Mouse (Mus musculus) limb, embryonic 10.5 days (tissue): ENCODE measurements around the gene 9330159F19Rik. TPM values are rescaled to one million over a fixed set of nuclear protein-coding genes. Genes with fewer than 3 reads are reported as not detected.

Source experiments
- DNase-seq: peaks from one replicate; pipeline ENCODE4 v3.0.0-alpha.2; 2017; ENCODE audit warnings: low spot score
- H3K27ac ChIP-seq: fragments of 300-500 bp; sonication (generic); 2 replicates; pipeline ENCODE4 v1.5.1; 2016; ENCODE audit warnings: mild to moderate bottlenecking
- H3K27me3 ChIP-seq: fragments of 300-500 bp; sonication (generic); 2 replicates; pipeline ENCODE4 v1.6.1; 2016; ENCODE audit warnings: low read depth, mild to moderate bottlenecking; ENCODE audit not compliant: poor library complexity, severe bottlenecking
- H3K36me3 ChIP-seq: fragments of 300-500 bp; sonication (generic); 2 replicates; pipeline ENCODE4 v1.6.1; 2016; ENCODE audit warnings: mild to moderate bottlenecking, moderate library complexity
- H3K4me1 ChIP-seq: fragments of 300-500 bp; sonication (generic); 2 replicates; pipeline ENCODE4 v1.6.1; 2016
- H3K4me3 ChIP-seq: fragments of 300-500 bp; sonication (generic); 2 replicates; pipeline ENCODE4 v1.5.1; 2016; ENCODE audit warnings: mild to moderate bottlenecking, moderate library complexity
- H3K9me3 ChIP-seq: fragments of 300-500 bp; sonication (generic); replicated peaks from 2 replicates; pipeline ENCODE4 v1.6.1; 2016; ENCODE audit warnings: mild to moderate bottlenecking
- WGBS: fragments of 180-500 bp; shearing (Covaris S2); methylation state at CpG from one replicate; pipeline ENCODE4 v1.1.7; 2016; 5-methylcytosine and 5-hydroxymethylcytosine counted together
- polyA plus RNA-seq: library from polyadenylated mRNA; unstranded; fragments of >200 nt; fragmentation: Nextera tagmentation; extraction: Ambion mirVana; gene quantifications from 2 replicates; pipeline ENCODE4 v1.2.1, GENCODE M21; 2016

9330159F19Rik gene
- polyA plus RNA-seq, result 0.06 and 0.24 TPM in 2 replicates

GRCm38 (mm10) chr10:29211453-29211852 lies at the start of gene 9330159F19Rik:
Gene 9330159F19Rik, plus strand, starts transcription at chr10:29211606.
- H3K4me3 ChIP-seq, result no peak within 1 kb of the TSS
- no peaks in the 10 kb centered on the region for H3K27me3 ChIP-seq
- no peaks in the 10 kb centered on the region for H3K36me3 ChIP-seq
- no peaks in the 10 kb centered on the region for H3K9me3 ChIP-seq
- H3K27ac ChIP-seq, result no peak within 1 kb of the TSS
- peaks cover 6% of the 10 kb centered on the region; the same call in 1 of the 2 replicates for H3K4me1 ChIP-seq
- peak; percentile 56 for DNase-seq
- 12% methylated on average over 4 of the region's 4 CpGs for WGBS

GRCm38 (mm10) chr10:29161664-29162063 lies 49.7 kb upstream of the 9330159F19Rik start:
- WGBS, result 94% methylated on average over 2 of the region's 2 CpGs
- H3K36me3 ChIP-seq, result no peaks in the 10 kb centered on the region
- H3K27ac ChIP-seq, result no peak overlapping the region
- DNase-seq, result no peak
- no peak overlapping the region for H3K4me3 ChIP-seq
- H3K4me1 ChIP-seq, result no peaks in the 10 kb centered on the region
- H3K9me3 ChIP-seq, result no peaks in the 10 kb centered on the region
- no peaks in the 10 kb centered on the region for H3K27me3 ChIP-seq

DNA sequence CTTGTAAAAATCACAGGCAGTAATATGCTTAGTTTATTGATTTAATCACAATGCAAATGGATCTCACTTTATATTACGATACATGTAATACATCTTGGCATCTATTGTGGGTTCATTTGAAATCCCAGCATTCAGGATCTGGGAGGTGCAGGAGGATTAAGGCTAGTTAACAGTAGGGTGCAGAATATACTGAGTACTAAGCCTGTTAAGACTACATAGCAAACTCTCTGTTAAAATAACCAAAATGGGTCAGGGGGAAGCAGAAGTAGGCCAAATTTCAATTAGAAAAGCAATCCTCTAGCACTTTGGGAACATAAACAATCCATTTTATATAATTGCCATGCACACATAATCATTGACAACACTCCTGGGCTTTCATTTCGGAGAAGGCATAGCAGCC lies 37.6 kb upstream of the 9330159F19Rik start:
- no peaks in the 10 kb centered on the region for H3K36me3 ChIP-seq
- 87% methylated on average over 2 of the region's 2 CpGs for WGBS

GRCm38 (mm10) chr10:29175656-29176055 lies 35.8 kb upstream of the 9330159F19Rik start:
- no peaks in the 10 kb centered on the region for H3K36me3 ChIP-seq
- no peak overlapping the region for H3K4me3 ChIP-seq
- no peaks in the 10 kb centered on the region for H3K4me1 ChIP-seq
- 73% methylated on average over 3 of the region's 3 CpGs for WGBS
- no peak for DNase-seq
- no peaks in the 10 kb centered on the region for H3K27me3 ChIP-seq
- no peaks in the 10 kb centered on the region for H3K9me3 ChIP-seq
- H3K27ac ChIP-seq, result no peak overlapping the region

More for the DNA sequence above, 37.6 kb upstream of the 9330159F19Rik start:
- Histone ChIP-seq H3K27me3 (no peaks in the 10 kb centered on the region), H3K4me1 (no peaks in the 10 kb centered on the region), H3K4me3 (no peak overlapping the region), H3K9me3 (no peaks in the 10 kb centered on the region), H3K27ac (no peak overlapping the region)
- no peak for DNase-seq

DNA sequence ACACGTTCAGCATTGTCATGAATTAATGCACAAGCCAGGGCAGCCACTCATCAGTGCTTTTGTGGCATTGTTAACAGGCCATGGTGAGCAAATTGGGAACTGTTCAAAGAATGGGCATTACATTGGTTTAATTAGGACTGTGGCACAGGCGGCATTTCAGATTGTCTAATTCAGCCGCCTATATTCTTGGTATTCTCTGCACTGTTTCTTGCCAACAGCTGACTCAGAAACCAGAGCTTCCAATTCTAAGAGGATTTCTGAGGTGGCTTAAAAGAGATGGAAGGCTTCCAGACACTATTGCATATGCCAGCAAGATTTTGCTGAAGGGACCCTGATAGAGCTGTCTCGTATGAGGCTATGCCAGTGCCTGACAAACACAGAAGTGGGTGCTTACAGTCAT lies 34.5 kb upstream of the 9330159F19Rik start:
- no peaks in the 10 kb centered on the region for H3K36me3 ChIP-seq

GRCm38 (mm10) chr10:29178003-29178402 lies 33.4 kb upstream of the 9330159F19Rik start:
- DNase-seq, result no peak
- Histone ChIP-seq H3K27ac (no peak overlapping the region), H3K36me3 (no peaks in the 10 kb centered on the region), H3K4me1 (no peaks in the 10 kb centered on the region), H3K4me3 (no peak overlapping the region), H3K9me3 (no peaks in the 10 kb centered on the region), H3K27me3 (no peaks in the 10 kb centered on the region)
- WGBS, result 68% methylated on average over 2 of the region's 2 CpGs

More for the DNA sequence above, 34.5 kb upstream of the 9330159F19Rik start:
- Histone ChIP-seq H3K4me3 (no peak overlapping the region), H3K9me3 (no peaks in the 10 kb centered on the region), H3K4me1 (no peaks in the 10 kb centered on the region), H3K27ac (no peak overlapping the region), H3K27me3 (no peaks in the 10 kb centered on the region)
- no peak for DNase-seq
- 93% methylated on average over 4 of the region's 4 CpGs for WGBS

DNA sequence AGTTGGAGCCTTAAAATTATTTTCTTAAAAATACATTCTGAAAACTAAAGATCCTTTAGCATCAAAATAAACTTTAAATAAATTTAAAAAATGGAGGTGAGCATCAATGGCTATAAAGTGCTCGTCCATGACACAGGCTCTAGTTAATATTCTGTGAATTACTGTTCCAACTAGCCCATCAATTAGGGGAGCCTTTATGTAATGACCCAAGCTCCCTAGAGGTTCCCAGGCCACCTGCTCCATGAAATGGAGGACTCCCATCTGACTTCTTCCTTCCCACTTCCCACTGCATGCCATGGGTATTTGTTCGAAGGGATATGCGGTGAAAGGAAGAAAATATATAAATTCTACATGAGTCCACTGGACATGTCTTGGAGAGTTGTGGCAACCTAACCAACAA lies 31.2 kb upstream of the 9330159F19Rik start:
- no peaks in the 10 kb centered on the region for H3K9me3 ChIP-seq
- 92% methylated on average over 3 of the region's 3 CpGs for WGBS
- H3K36me3 ChIP-seq, result no peaks in the 10 kb centered on the region
- no peak for DNase-seq
- H3K4me3 ChIP-seq, result no peak overlapping the region
- no peaks in the 10 kb centered on the region for H3K4me1 ChIP-seq
- H3K27ac ChIP-seq, result no peak overlapping the region
- H3K27me3 ChIP-seq, result no peaks in the 10 kb centered on the region

- Histone ChIP-seq H3K36me3 (no peaks in the 10 kb centered on the region), H3K9me3 (no peaks in the 10 kb centered on the region), H3K4me3 (no peak overlapping the region), H3K27ac (no peak overlapping the region), H3K27me3 (no peaks in the 10 kb centered on the region), H3K4me1 (no peaks in the 10 kb centered on the region)
- no peak for DNase-seq
- WGBS, result 93% methylated on average over 2 of the region's 2 CpGs
Observed at GRCm38 (mm10) chr10:29181046-29181445, 30.4 kb upstream of the 9330159F19Rik start.

GRCm38 (mm10) chr10:29193769-29194168 lies 17.6 kb upstream of the 9330159F19Rik start:
- H3K27ac ChIP-seq, result no peak overlapping the region
- no peaks in the 10 kb centered on the region for H3K4me1 ChIP-seq
- no peak for DNase-seq
- H3K9me3 ChIP-seq, result no peaks in the 10 kb centered on the region
- no peaks in the 10 kb centered on the region for H3K27me3 ChIP-seq
- peaks cover 9% of the 10 kb centered on the region; the same call in 1 of the 2 replicates for H3K36me3 ChIP-seq
- no peak overlapping the region for H3K4me3 ChIP-seq

GRCm38 (mm10) chr10:29196811-29197210 lies 14.6 kb upstream of the 9330159F19Rik start:
- Histone ChIP-seq H3K36me3 (peaks cover 9% of the 10 kb centered on the region; the same call in 1 of the 2 replicates), H3K4me3 (no peak overlapping the region), H3K4me1 (no peaks in the 10 kb centered on the region), H3K9me3 (no peaks in the 10 kb centered on the region), H3K27me3 (no peaks in the 10 kb centered on the region), H3K27ac (no peak overlapping the region)
- no peak for DNase-seq
- 97% methylated on average over 33 of the region's 33 CpGs for WGBS

GRCm38 (mm10) chr10:29198642-29199041 lies 12.8 kb upstream of the 9330159F19Rik start, which contains the start of gene Gm49353:
Gene Gm49353, plus strand, starts transcription at chr10:29198954.
- Histone ChIP-seq H3K27me3 (no peaks in the 10 kb centered on the region), H3K9me3 (no peaks in the 10 kb centered on the region), H3K36me3 (peaks cover 9% of the 10 kb centered on the region; the same call in 1 of the 2 replicates), H3K27ac (no peak within 1 kb of the TSS), H3K4me1 (no peaks in the 10 kb centered on the region), H3K4me3 (no peak within 1 kb of the TSS)
- no peak for DNase-seq
- WGBS, result 91% methylated on average over 7 of the region's 7 CpGs

DNA sequence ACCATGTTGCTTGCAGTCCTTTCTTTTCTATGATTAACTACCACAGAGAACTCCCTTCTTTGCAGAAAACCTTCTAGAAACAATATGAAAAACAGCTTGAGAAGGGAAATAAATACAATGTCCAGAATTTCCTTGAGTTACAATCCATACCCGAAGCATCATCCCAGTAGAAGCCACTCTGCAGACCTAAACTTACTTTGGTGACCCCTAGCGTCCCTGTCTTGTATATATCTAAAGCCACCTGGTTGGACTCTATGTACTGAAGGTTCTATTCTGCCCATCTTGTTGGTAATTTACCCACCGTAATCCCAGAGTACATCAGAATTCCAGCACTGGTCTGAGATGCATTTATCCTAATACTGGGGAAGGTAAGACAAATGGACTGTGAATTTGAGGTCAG lies 11.6 kb upstream of the 9330159F19Rik start:
- Histone ChIP-seq H3K4me1 (no peaks in the 10 kb centered on the region), H3K4me3 (no peak overlapping the region), H3K36me3 (peaks cover 9% of the 10 kb centered on the region; the same call in 1 of the 2 replicates), H3K27me3 (no peaks in the 10 kb centered on the region), H3K9me3 (no peaks in the 10 kb centered on the region), H3K27ac (no peak overlapping the region)
- 78% methylated on average over 3 of the region's 3 CpGs for WGBS
- no peak for DNase-seq

- no peak for DNase-seq
- no peaks in the 10 kb centered on the region for H3K4me1 ChIP-seq
- WGBS, result 92% methylated on average over 1 of the region's 1 CpGs
Observed at GRCm38 (mm10) chr10:29200609-29201008, 10.8 kb upstream of the 9330159F19Rik start.

DNA sequence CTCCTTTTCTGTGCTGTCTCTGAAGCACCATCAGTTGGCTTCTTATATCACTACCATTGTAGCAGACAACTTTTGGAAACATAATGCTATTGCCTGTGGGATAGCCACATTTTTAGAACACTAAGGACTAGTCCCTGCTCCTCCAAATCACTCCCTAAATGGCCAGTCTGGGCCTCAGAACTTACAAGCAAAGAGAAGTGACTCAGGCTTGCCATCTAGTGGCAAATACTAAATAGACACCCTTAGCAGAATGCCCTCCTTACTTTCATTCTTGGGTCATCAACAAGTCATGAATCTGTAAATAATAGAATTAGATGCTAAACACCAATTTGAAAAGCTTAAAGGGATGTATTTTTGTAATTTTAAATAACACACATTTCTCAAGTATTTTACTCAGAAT lies 4.7 kb upstream of the 9330159F19Rik start:
- H3K9me3 ChIP-seq, result no peaks in the 10 kb centered on the region
- DNase-seq, result no peak
- peaks cover 6% of the 10 kb centered on the region; the same call in 1 of the 2 replicates for H3K4me1 ChIP-seq
- no peak overlapping the region for H3K4me3 ChIP-seq
- H3K27me3 ChIP-seq, result no peaks in the 10 kb centered on the region
- no peaks in the 10 kb centered on the region for H3K36me3 ChIP-seq
- no peak overlapping the region for H3K27ac ChIP-seq

More at GRCm38 (mm10) chr10:29200609-29201008, 10.8 kb upstream of the 9330159F19Rik start:
- no peak overlapping the region for H3K27ac ChIP-seq
- peaks cover 9% of the 10 kb centered on the region; the same call in 1 of the 2 replicates for H3K36me3 ChIP-seq
- H3K4me3 ChIP-seq, result no peak overlapping the region
- no peaks in the 10 kb centered on the region for H3K27me3 ChIP-seq
- no peaks in the 10 kb centered on the region for H3K9me3 ChIP-seq
